Mouse (Mus musculus) induced T-regulatory cell, adult 2 months (primary cell): ENCODE measurements around the gene Cst7.
"Not testable (repeated sequence)": the region's sequence is repeated elsewhere in the genome, so short reads cannot be mapped to it uniquely, and the experiment has no call there.

Experiments used
- DNase-seq: peaks from one replicate; pipeline ENCODE4 v3.0.0-alpha.2; 2012; ENCODE audit warnings: low read depth

Cst7 gene

GRCm38 (mm10) chr2:150569847-150570590, at the start of gene Cst7:
TSS of gene Cst7 (plus strand) at chr2:150570415.
- peak; percentile 80 for DNase-seq

GRCm38 (mm10) chr2:150525703-150526207, 44.5 kb upstream of the Cst7 start:
- DNase-seq = no peak

- DNase-seq = not testable (repeated sequence)
Measured at GRCm38 (mm10) chr2:150549576-150549975, 20.6 kb upstream of the Cst7 start.

- DNase-seq = peak; percentile 77
Measured at GRCm38 (mm10) chr2:150558568-150558967, 11.6 kb upstream of the Cst7 start.

GRCm38 (mm10) chr2:150567051-150567450, 3.2 kb upstream of the Cst7 start:
- peak; percentile 31 for DNase-seq

GRCm38 (mm10) chr2:150570761-150571160, 546 bp downstream of the Cst7 start:
- DNase-seq = peak; percentile 23

- no peak for DNase-seq
Measured at GRCm38 (mm10) chr2:150572463-150572862, 2.2 kb downstream of the Cst7 start.

GRCm38 (mm10) chr2:150576256-150576655, 6.0 kb downstream of the Cst7 start:
- no peak for DNase-seq

- peak; percentile 52 for DNase-seq
Measured at GRCm38 (mm10) chr2:150578603-150579002, 8.4 kb downstream of the Cst7 start.

GRCm38 (mm10) chr2:150579628-150580027, 9.4 kb downstream of the Cst7 start:
- DNase-seq = no peak

- DNase-seq = no peak
Measured at GRCm38 (mm10) chr2:150589076-150589475, 18.9 kb downstream of the Cst7 start.

GRCm38 (mm10) chr2:150595411-150596190, 25.4 kb downstream of the Cst7 start:
- no peak for DNase-seq

GRCm38 (mm10) chr2:150600263-150600662, 30.0 kb downstream of the Cst7 start:
- DNase-seq = no peak

- DNase-seq = no peak
Measured at GRCm38 (mm10) chr2:150602166-150602565, 32.0 kb downstream of the Cst7 start.

GRCm38 (mm10) chr2:150604802-150605201, 34.6 kb downstream of the Cst7 start:
- no peak for DNase-seq

- no peak for DNase-seq
Measured at GRCm38 (mm10) chr2:150607086-150607485, 36.9 kb downstream of the Cst7 start.

GRCm38 (mm10) chr2:150608087-150608799, 38.0 kb downstream of the Cst7 start, which contains the start of gene Apmap:
TSS of gene Apmap (minus strand) at chr2:150608567.
- DNase-seq = peak; percentile 99

GRCm38 (mm10) chr2:150608872-150609560, 38.8 kb downstream of the Cst7 start:
- peak; percentile 89 for DNase-seq

- no peak for DNase-seq
Measured at GRCm38 (mm10) chr2:150610097-150610496, 39.9 kb downstream of the Cst7 start.

GRCm38 (mm10) chr2:150621698-150622097, 51.5 kb downstream of the Cst7 start:
- DNase-seq = no peak

GRCm38 (mm10) chr2:150623957-150624356, 53.7 kb downstream of the Cst7 start:
- DNase-seq = no peak

- DNase-seq = no peak
Measured at GRCm38 (mm10) chr2:150624926-150625325, 54.7 kb downstream of the Cst7 start.
